Mouse (Mus musculus) brain, embryonic 18.5 days (tissue): ENCODE results near the gene March8.

ENCODE experiments used
- DNase-seq: peaks from one replicate; pipeline ENCODE4 v3.0.0-alpha.2; 2012; ENCODE audit warnings: low read depth, low spot score

The March8 gene

GRCm38 (mm10) chr6:116371500-116371899, 33.7 kb downstream of the March8 start:
- DNase-seq: no peak

GRCm38 (mm10) chr6:116374136-116374535, 36.3 kb downstream of the March8 start:
- DNase-seq: no peak

GRCm38 (mm10) chr6:116374618-116375017, 36.8 kb downstream of the March8 start:
- no peak for DNase-seq

- DNase-seq: no peak
Measured at GRCm38 (mm10) chr6:116378892-116379291, 41.1 kb downstream of the March8 start.

GRCm38 (mm10) chr6:116380157-116380556, 42.3 kb downstream of the March8 start:
- no peak for DNase-seq

GRCm38 (mm10) chr6:116381605-116382004, 43.8 kb downstream of the March8 start:
- DNase-seq: no peak

- DNase-seq: no peak
Measured at GRCm38 (mm10) chr6:116383582-116383981, 45.8 kb downstream of the March8 start.

- DNase-seq: no peak
Measured at GRCm38 (mm10) chr6:116385194-116386044, 47.6 kb downstream of the March8 start.

- DNase-seq: no peak
Measured at GRCm38 (mm10) chr6:116386045-116386415, 48.2 kb downstream of the March8 start.

GRCm38 (mm10) chr6:116386506-116386905, 48.7 kb downstream of the March8 start:
- DNase-seq: no peak

GRCm38 (mm10) chr6:116388068-116388467, 50.2 kb downstream of the March8 start:
- no peak for DNase-seq

- DNase-seq: no peak
Measured at GRCm38 (mm10) chr6:116389481-116389880, 51.7 kb downstream of the March8 start.

GRCm38 (mm10) chr6:116394916-116395648, 57.3 kb downstream of the March8 start:
- no peak for DNase-seq

- no peak for DNase-seq
Measured at GRCm38 (mm10) chr6:116397621-116398020, 59.8 kb downstream of the March8 start.

GRCm38 (mm10) chr6:116398136-116398535, 60.3 kb downstream of the March8 start:
- DNase-seq: no peak

- no peak for DNase-seq
Measured at GRCm38 (mm10) chr6:116401746-116402423, 64.1 kb downstream of the March8 start.

- no peak for DNase-seq
Measured at GRCm38 (mm10) chr6:116402426-116402825, 64.6 kb downstream of the March8 start.

GRCm38 (mm10) chr6:116405243-116405642, 67.4 kb downstream of the March8 start:
- no peak for DNase-seq

GRCm38 (mm10) chr6:116405715-116406114, 67.9 kb downstream of the March8 start:
- DNase-seq: no peak

GRCm38 (mm10) chr6:116406152-116406551, 68.3 kb downstream of the March8 start:
- DNase-seq: no peak

GRCm38 (mm10) chr6:116406680-116407079, 68.9 kb downstream of the March8 start:
- DNase-seq: no peak

GRCm38 (mm10) chr6:116407216-116407615, 69.4 kb downstream of the March8 start:
- no peak for DNase-seq
